Mouse (Mus musculus) natural killer cell, adult 2 months (primary cell): ENCODE data around the gene Pla2g12b.

ENCODE experiments used
- DNase-seq, 2 experiments: peaks; one replicate each; pipeline ENCODE4 v3.0.0; 2022; ENCODE audit warnings: low spot score in 2 of 2

Gene Pla2g12b

GRCm38 (mm10) chr10:59466626-59467025, 63.2 kb downstream of the Pla2g12b start:
- DNase-seq = no peak

GRCm38 (mm10) chr10:59467297-59467696, 63.8 kb downstream of the Pla2g12b start:
- DNase-seq = no peak

- no peak for DNase-seq
Measured at GRCm38 (mm10) chr10:59470451-59470850, 67.0 kb downstream of the Pla2g12b start.
